Mouse (Mus musculus) liver, postnatal 0 days (tissue): ENCODE measurements around the gene Olfr836. TPM values are rescaled to one million over a fixed set of nuclear protein-coding genes. Genes with fewer than 3 reads are reported as not detected.
"Not testable (repeated sequence)": the region's sequence is repeated elsewhere in the genome, so short reads cannot be mapped to it uniquely, and the experiment has no call there.

Experiments used
- ATAC-seq: fragments of 200-750 bp; cut with Nextera tagmentation; 2 replicates; pipeline ENCODE4 v1.8.0; 2017; ENCODE audit warnings: mild to moderate bottlenecking, moderate library complexity
- DNase-seq: peaks from one replicate; pipeline ENCODE4 v3.0.0-alpha.2; 2016
- H3K27ac ChIP-seq: fragments of 300-500 bp; sonication (generic); 2 replicates; pipeline ENCODE4 v1.5.1; 2014; ENCODE audit warnings: antibody characterized with exemption, moderate library complexity, mild to moderate bottlenecking, low read depth
- H3K27me3 ChIP-seq: fragments of 300-500 bp; sonication (generic); 2 replicates; pipeline ENCODE4 v1.6.1; 2014; ENCODE audit warnings: low read length, control low read depth, mixed read lengths; ENCODE audit not compliant: insufficient read depth
- H3K36me3 ChIP-seq: fragments of 300-500 bp; sonication (generic); replicated peaks from 2 replicates; pipeline ENCODE4 v1.6.1; 2014; ENCODE audit warnings: mild to moderate bottlenecking, control low read depth, low read length, moderate library complexity, mixed read lengths; ENCODE audit not compliant: insufficient read depth
- H3K4me1 ChIP-seq: fragments of 300-500 bp; sonication (generic); 2 replicates; pipeline ENCODE4 v1.6.1; 2014; ENCODE audit warnings: antibody characterized with exemption, mild to moderate bottlenecking, control low read depth; ENCODE audit not compliant: insufficient read depth
- H3K4me2 ChIP-seq: fragments of 300-500 bp; sonication (generic); 2 replicates; pipeline ENCODE4 v1.6.1; 2014; ENCODE audit warnings: low read depth, mild to moderate bottlenecking, low read length, moderate library complexity, mixed read lengths
- H3K4me3 ChIP-seq: fragments of 300-500 bp; sonication (generic); 2 replicates; pipeline ENCODE4 v1.5.1; 2014; ENCODE audit warnings: low read depth, low read length
- H3K9ac ChIP-seq: fragments of 300-500 bp; sonication (generic); replicated peaks from 2 replicates; pipeline ENCODE4 v1.6.1; 2014; ENCODE audit warnings: mild to moderate bottlenecking, moderate library complexity
- H3K9me3 ChIP-seq: fragments of 300-500 bp; sonication (generic); 2 replicates; pipeline ENCODE4 v1.6.1; 2016; ENCODE audit warnings: mild to moderate bottlenecking, control low read depth, low read length, mixed read lengths
- CTCF ChIP-seq: sonication (generic); IDR thresholded peaks from 2 replicates; pipeline ENCODE4 v1.5.1; 2016; ENCODE audit warnings: antibody characterized with exemption, low read depth
- EP300 ChIP-seq: IDR thresholded peaks from 2 replicates; pipeline ENCODE4 v1.6.1; 2016; ENCODE audit warnings: antibody characterized with exemption, low read depth, mild to moderate bottlenecking
- WGBS: fragments of 180-500 bp; shearing (Covaris S2); extraction: QIAGEN DNeasy Blood & Tissue Kit; methylation state at CpG from one replicate; pipeline ENCODE4 v1.1.7; 2014; ENCODE audit not compliant: insufficient replicate concordance; 5-methylcytosine and 5-hydroxymethylcytosine counted together
- polyA plus RNA-seq: library from polyadenylated mRNA; unstranded; fragments of >200 nt; fragmentation: Nextera tagmentation; extraction: Ambion mirVana; gene quantifications from 2 replicates; pipeline ENCODE4 v1.2.1, GENCODE M21; 2015

Olfr836 gene
- polyA plus RNA-seq: not detected in 2 replicates

- Histone ChIP-seq H3K27ac (no peak within 1 kb of the TSS), H3K36me3 (no peaks in the 10 kb centered on the region), H3K9ac (no peak within 1 kb of the TSS), H3K4me2 (no peak within 1 kb of the TSS), H3K27me3 (no peaks in the 10 kb centered on the region), H3K4me3 (no peak within 1 kb of the TSS), H3K9me3 (no peaks in the 10 kb centered on the region), H3K4me1 (no peaks in the 10 kb centered on the region)
- ATAC-seq (no peak), DNase-seq (no peak)
- TF ChIP-seq CTCF: no peak
These were observed at the start of gene Olfr836 for GRCm38 (mm10) chr9:19120082-19120481. Gene Olfr836 (plus strand): TSS chr9:19120382.

GRCm38 (mm10) chr9:19084986-19085385, 35.2 kb upstream of the Olfr836 start:
- Histone ChIP-seq H3K4me1 (no peaks in the 10 kb centered on the region), H3K27ac (no peak overlapping the region), H3K4me2 (no peak overlapping the region), H3K36me3 (no peaks in the 10 kb centered on the region), H3K9ac (no peak overlapping the region), H3K27me3 (no peaks in the 10 kb centered on the region), H3K4me3 (no peak overlapping the region), H3K9me3 (no peaks in the 10 kb centered on the region)
- no peak for ATAC-seq
- DNase-seq: no peak
- no peak for TF ChIP-seq EP300
- no peak for TF ChIP-seq CTCF
- 26% methylated on average over 3 of the region's 3 CpGs for WGBS

- not testable (repeated sequence) for H3K36me3 ChIP-seq, DNase-seq, H3K27me3 ChIP-seq, H3K9ac ChIP-seq, H3K4me3 ChIP-seq, H3K4me2 ChIP-seq, H3K9me3 ChIP-seq, H3K4me1 ChIP-seq, H3K27ac ChIP-seq, ATAC-seq
- 43% methylated on average over 6 of the region's 6 CpGs for WGBS
These were observed 27.1 kb upstream of the Olfr836 start for GRCm38 (mm10) chr9:19092889-19093753.

GRCm38 (mm10) chr9:19097286-19097685, 22.9 kb upstream of the Olfr836 start:
- no peak overlapping the region for H3K4me2 ChIP-seq
- H3K27ac ChIP-seq: no peak overlapping the region
- DNase-seq: no peak
- ATAC-seq: no peak
- no peaks in the 10 kb centered on the region for H3K4me1 ChIP-seq
- H3K9ac ChIP-seq: no peak overlapping the region
- TF ChIP-seq EP300: no peak
- no peak for TF ChIP-seq CTCF
- no peaks in the 10 kb centered on the region for H3K36me3 ChIP-seq
- no peaks in the 10 kb centered on the region for H3K9me3 ChIP-seq
- no peaks in the 10 kb centered on the region for H3K27me3 ChIP-seq
- H3K4me3 ChIP-seq: no peak overlapping the region
- WGBS: 72% methylated on average over 4 of the region's 4 CpGs

- Histone ChIP-seq H3K9ac (no peak within 1 kb of the TSS), H3K36me3 (no peaks in the 10 kb centered on the region), H3K4me1 (no peaks in the 10 kb centered on the region), H3K27me3 (no peaks in the 10 kb centered on the region), H3K27ac (no peak within 1 kb of the TSS), H3K9me3 (no peaks in the 10 kb centered on the region), H3K4me3 (no peak within 1 kb of the TSS), H3K4me2 (no peak within 1 kb of the TSS)
- DNase-seq: no peak
- no peak for ATAC-seq
- 66% methylated on average over 1 of the region's 1 CpGs for WGBS
- TF ChIP-seq CTCF: no peak
These were observed 15.8 kb downstream of the Olfr836 start, which contains the start of gene Olfr837 for GRCm38 (mm10) chr9:19136017-19136416. Gene Olfr837 (plus strand): TSS chr9:19136317.

Other genes with a start within 250 kb of the Olfr836 start
- gene Olfr830, start 245.7 kb upstream of the Olfr836 start, polyA plus RNA-seq: not detected in 2 replicates
- gene Olfr832, start 183.3 kb upstream of the Olfr836 start, polyA plus RNA-seq: not detected in 2 replicates
- gene Olfr834, start 132.4 kb upstream of the Olfr836 start, polyA plus RNA-seq: not detected in 2 replicates
- gene Olfr835, start 87.6 kb upstream of the Olfr836 start, polyA plus RNA-seq: not detected in 2 replicates
- gene Olfr837, start 15.9 kb downstream of the Olfr836 start, polyA plus RNA-seq: not detected in 2 replicates
- gene Olfr839-ps1, start 56.9 kb downstream of the Olfr836 start, polyA plus RNA-seq: not detected in 2 replicates
- gene Olfr843, start 131.6 kb downstream of the Olfr836 start, polyA plus RNA-seq: not detected in 2 replicates
- gene Olfr844, start 196.0 kb downstream of the Olfr836 start, polyA plus RNA-seq: not detected in 2 replicates
- not detected in 2 replicates for gene Olfr845, start 216.1 kb downstream of the Olfr836 start, polyA plus RNA-seq
- not detected in 2 replicates for gene Olfr846, start 243.6 kb downstream of the Olfr836 start, polyA plus RNA-seq